Mouse (Mus musculus): ENCODE measurements at regions not wholly inside any gene's neighbourhood (a gene's known extent, or its start where the extent isn't known, plus 50 kb on each side); places are given as distances from the start of the nearest gene placed in this dataset.

- no peak for DNase-seq (ENCODE audit: extremely low read depth, low read depth, low spot score)
Observed at GRCm38 (mm10) chr13:51016956-51017703, 83.5 kb upstream of the Spin1 start.

- DNase-seq (ENCODE audit: extremely low read depth, low read depth, low spot score), result no peak
Observed at GRCm38 (mm10) chr13:51017727-51018321, 82.9 kb upstream of the Spin1 start.

DNA sequence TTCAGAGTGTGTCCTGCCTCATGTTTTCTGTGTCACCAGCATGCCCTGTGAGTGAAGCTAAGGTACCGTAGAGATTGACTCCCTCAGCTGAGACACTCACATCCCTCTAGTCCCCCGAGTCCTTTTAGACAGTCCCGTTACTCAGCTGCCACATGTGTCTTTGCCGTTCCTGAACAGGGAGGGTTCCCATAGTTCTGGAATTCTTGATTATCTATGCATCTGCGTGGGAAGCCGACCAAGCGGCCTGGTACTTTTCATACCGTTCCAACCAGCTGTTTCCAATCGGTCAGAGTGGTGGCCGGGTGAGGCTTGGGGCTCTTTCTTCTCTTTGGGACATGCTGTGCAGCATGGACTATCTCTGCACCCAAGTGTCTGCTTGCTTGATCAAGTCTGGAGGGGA lies 82.3 kb upstream of the Spin1 start:
- no peak for DNase-seq (ENCODE audit: extremely low read depth, low read depth, low spot score)

DNA sequence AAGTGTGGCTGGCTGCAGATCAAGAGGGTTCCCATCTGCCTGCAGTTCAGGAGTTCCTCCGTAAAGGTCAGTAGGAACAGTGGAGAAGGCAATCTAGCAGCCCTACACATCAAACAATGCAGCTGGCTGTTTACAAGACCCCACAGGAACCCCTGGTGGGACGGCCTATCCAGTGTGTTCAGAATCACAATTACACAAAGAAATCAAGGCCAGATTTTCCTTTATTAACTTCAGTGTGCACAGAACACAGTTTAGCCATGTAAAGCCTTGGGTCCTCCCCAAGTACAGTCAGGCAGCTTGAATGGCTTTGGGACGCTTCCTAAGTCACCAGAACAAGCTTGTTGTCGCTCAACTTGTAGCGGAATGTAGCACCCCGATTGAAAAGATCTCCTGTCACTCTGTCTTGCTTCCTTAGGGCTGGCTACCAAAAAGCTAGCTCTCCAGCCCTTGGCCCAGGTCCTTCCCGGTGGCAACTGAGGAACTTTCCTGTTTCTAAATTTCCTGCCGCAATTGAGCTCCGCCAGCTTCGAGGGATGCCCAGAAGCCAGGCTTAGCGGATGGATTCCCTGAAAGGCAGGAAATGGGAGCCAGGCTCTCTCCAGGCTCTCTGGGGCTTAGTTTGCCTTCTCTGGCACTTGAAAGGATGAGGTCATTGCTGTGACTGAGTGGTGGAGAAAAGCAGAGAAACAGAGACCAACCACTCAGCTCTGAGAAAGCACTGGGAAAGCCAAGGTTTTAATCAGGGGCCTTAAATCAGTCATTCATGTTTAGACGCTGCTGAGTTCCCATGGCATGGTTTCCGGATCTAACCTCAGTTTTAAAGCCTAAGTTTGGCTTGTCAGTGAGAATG lies 78.1 kb upstream of the Spin1 start:
- DNase-seq (ENCODE audit: extremely low read depth, low read depth, low spot score), result no peak

DNA sequence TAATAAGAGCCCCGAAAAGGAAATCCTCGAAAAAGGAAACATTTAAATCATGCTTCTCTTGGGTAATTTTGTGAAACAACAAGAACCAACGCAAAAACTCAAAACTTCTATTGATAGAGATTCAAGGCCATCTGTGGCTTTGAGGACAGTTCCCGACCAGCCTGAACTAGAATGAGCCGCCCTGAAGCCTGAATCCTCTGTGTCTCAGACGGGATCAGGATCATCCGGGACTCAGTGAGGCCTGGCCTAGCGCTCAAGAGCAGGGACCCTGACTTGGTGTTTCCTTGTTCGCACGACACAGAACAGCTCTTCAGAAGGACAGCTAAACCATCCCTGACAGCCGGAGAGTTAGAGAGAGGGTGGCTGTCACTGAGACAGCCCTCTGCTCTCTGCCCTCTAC lies 77.4 kb upstream of the Spin1 start:
- no peak for DNase-seq (ENCODE audit: extremely low read depth, low read depth, low spot score)

GRCm38 (mm10) chr13:51026311-51026918 lies 74.3 kb upstream of the Spin1 start:
- DNase-seq (ENCODE audit: extremely low read depth, low read depth, low spot score), result no peak

DNA sequence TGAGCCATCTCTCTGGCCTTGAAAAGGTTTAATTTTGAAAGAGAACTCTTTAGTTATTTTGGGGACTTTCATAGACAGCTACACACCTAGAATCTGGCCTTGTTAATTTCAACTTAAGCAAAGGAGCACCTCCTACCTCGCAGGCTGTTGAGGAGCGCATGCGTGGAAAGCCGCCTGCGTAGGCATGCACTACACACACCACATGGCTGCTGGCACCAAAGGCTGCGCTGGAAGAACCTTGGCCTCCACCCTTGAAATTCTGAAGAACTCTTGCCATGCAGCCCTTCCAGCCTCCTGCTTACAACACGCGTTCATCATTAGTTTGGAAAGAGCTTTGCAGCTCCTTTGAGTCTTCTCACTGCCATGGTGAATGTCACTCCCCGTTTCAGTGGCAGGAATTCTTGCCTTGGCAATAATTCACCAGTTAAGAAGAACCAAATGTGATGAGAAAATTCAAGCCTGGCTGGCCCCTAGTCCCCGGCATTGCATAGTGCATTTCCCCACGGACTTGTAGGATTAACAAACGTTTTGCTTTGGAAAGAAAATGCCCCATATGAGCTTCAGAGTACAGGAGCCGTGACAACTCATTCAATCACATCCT lies 62.7 kb upstream of the Spin1 start:
- no peak for DNase-seq (ENCODE audit: extremely low read depth, low read depth, low spot score)

- no peak for DNase-seq (ENCODE audit: extremely low read depth, low read depth, low spot score)
Observed at GRCm38 (mm10) chr13:51038955-51039354, 61.7 kb upstream of the Spin1 start.

GRCm38 (mm10) chr13:51041121-51041520 lies 59.6 kb upstream of the Spin1 start:
- DNase-seq (ENCODE audit: extremely low read depth, low read depth, low spot score), result no peak

GRCm38 (mm10) chr13:51042881-51043402 lies 57.7 kb upstream of the Spin1 start:
- no peak for DNase-seq (ENCODE audit: extremely low read depth, low read depth, low spot score)
